Mouse (Mus musculus): ENCODE data around the gene Gm17660. TPM values are rescaled to one million over a fixed set of nuclear protein-coding genes. Genes with fewer than 3 reads are reported as not detected.
"Not testable (repeated sequence)": the region's sequence is repeated elsewhere in the genome, so short reads cannot be mapped to it uniquely, and the experiment has no call there.

The Gm17660 gene
- polyA plus RNA-seq, 1 experiment, result not detected

- H3K4me3 ChIP-seq (ENCODE audit: insufficient read depth, low read length), result no peak overlapping the region
- TF ChIP-seq CTCF (IDR thresholded peaks at IDR 0.05; ENCODE audit: low read depth, low read length) (no peak), POLR2A (IDR thresholded peaks at IDR 0.05; ENCODE audit: borderline replicate concordance, low read depth, low read length) (no peak)
- no peak overlapping the region for H3K27ac ChIP-seq (ENCODE audit: insufficient read depth, low read depth, low read length)
- H3K4me1 ChIP-seq (ENCODE audit: control insufficient read depth, insufficient read depth, low read length), result peaks cover 5% of the 10 kb centered on the region
Measured at GRCm38 (mm10) chr5:104032434-104033097, 44.8 kb downstream of the Gm17660 start.

GRCm38 (mm10) chr5:104025245-104025854 is 52.1 kb downstream of the Gm17660 start:
- Histone ChIP-seq H3K4me3 (ENCODE audit: insufficient read depth, low read length) (no peak overlapping the region), H3K27ac (ENCODE audit: insufficient read depth, low read depth, low read length) (no peak overlapping the region)

GRCm38 (mm10) chr5:104024762-104025161 is 52.6 kb downstream of the Gm17660 start:
- no peak for TF ChIP-seq POLR2A (IDR thresholded peaks at IDR 0.05; ENCODE audit: borderline replicate concordance, low read depth, low read length)
- TF ChIP-seq CTCF (IDR thresholded peaks at IDR 0.05; ENCODE audit: low read depth, low read length), result no peak
- H3K4me1 ChIP-seq (ENCODE audit: control insufficient read depth, insufficient read depth, low read length), result peaks cover 29% of the 10 kb centered on the region
- H3K4me3 ChIP-seq (ENCODE audit: insufficient read depth, low read length), result no peak overlapping the region
- H3K27ac ChIP-seq (ENCODE audit: insufficient read depth, low read depth, low read length), result no peak overlapping the region

More at GRCm38 (mm10) chr5:104025245-104025854, 52.1 kb downstream of the Gm17660 start:
- TF ChIP-seq POLR2A (IDR thresholded peaks at IDR 0.05; ENCODE audit: borderline replicate concordance, low read depth, low read length), result no peak
- peaks cover 26% of the 10 kb centered on the region for H3K4me1 ChIP-seq (ENCODE audit: control insufficient read depth, insufficient read depth, low read length)

GRCm38 (mm10) chr5:104024193-104024592 is 53.2 kb downstream of the Gm17660 start:
- Histone ChIP-seq H3K4me1 (ENCODE audit: control insufficient read depth, insufficient read depth, low read length) (peaks cover 32% of the 10 kb centered on the region), H3K27ac (ENCODE audit: insufficient read depth, low read depth, low read length) (peak overlapping the region; percentile 79; the same call in 1 of the 2 replicates)

GRCm38 (mm10) chr5:104023289-104024020 is 54.0 kb downstream of the Gm17660 start:
- TF ChIP-seq CTCF (IDR thresholded peaks at IDR 0.05; ENCODE audit: low read depth, low read length), result no peak
- no peak for TF ChIP-seq POLR2A (IDR thresholded peaks at IDR 0.05; ENCODE audit: borderline replicate concordance, low read depth, low read length)
- Histone ChIP-seq H3K4me3 (ENCODE audit: insufficient read depth, low read length) (peak overlapping the region; percentile 43), H3K27ac (ENCODE audit: insufficient read depth, low read depth, low read length) (peak overlapping the region; percentile 79), H3K4me1 (ENCODE audit: control insufficient read depth, insufficient read depth, low read length) (peaks cover 34% of the 10 kb centered on the region)

More at GRCm38 (mm10) chr5:104024193-104024592, 53.2 kb downstream of the Gm17660 start:
- H3K4me3 ChIP-seq (ENCODE audit: insufficient read depth, low read length), result not testable (repeated sequence)

GRCm38 (mm10) chr5:104022558-104022957 is 54.9 kb downstream of the Gm17660 start:
- Histone ChIP-seq H3K4me3 (ENCODE audit: insufficient read depth, low read length) (peak overlapping the region; percentile 84; the same call in 1 of the 2 replicates), H3K27ac (ENCODE audit: insufficient read depth, low read depth, low read length) (peak overlapping the region; percentile 96), H3K4me1 (ENCODE audit: control insufficient read depth, insufficient read depth, low read length) (peaks cover 34% of the 10 kb centered on the region)
- no peak for TF ChIP-seq CTCF (IDR thresholded peaks at IDR 0.05; ENCODE audit: low read depth, low read length)
- TF ChIP-seq POLR2A (IDR thresholded peaks at IDR 0.05; ENCODE audit: borderline replicate concordance, low read depth, low read length), result no peak

- peak; percentile 69; the same call in 1 of the 2 replicates for TF ChIP-seq POLR2A (IDR thresholded peaks at IDR 0.05; ENCODE audit: borderline replicate concordance, low read depth, low read length)
- no peak for TF ChIP-seq CTCF (IDR thresholded peaks at IDR 0.05; ENCODE audit: low read depth, low read length)
- Histone ChIP-seq H3K4me3 (ENCODE audit: insufficient read depth, low read length) (peak within 1 kb of the TSS; percentile 84), H3K27ac (ENCODE audit: insufficient read depth, low read depth, low read length) (peak within 1 kb of the TSS; percentile 96), H3K4me1 (ENCODE audit: control insufficient read depth, insufficient read depth, low read length) (peaks cover 34% of the 10 kb centered on the region)
Measured at GRCm38 (mm10) chr5:104021597-104022378, 55.6 kb downstream of the Gm17660 start, which contains the start of gene Hsd17b11. Hsd17b11 (minus strand) TSS chr5:104021919.

Other genes with a start within 250 kb of the Gm17660 start
- 2.8 and 2.9 TPM in 2 replicates for gene Klhl8, start 166.3 kb downstream of the Gm17660 start, polyA plus RNA-seq (2012; ENCODE audit: insufficient read depth, insufficient read length, missing spikeins)
- not detected in 2 replicates for gene Hsd17b13, start 100.2 kb downstream of the Gm17660 start, polyA plus RNA-seq (2012; ENCODE audit: insufficient read depth, insufficient read length, missing spikeins)
- gene Hsd17b11, start 55.7 kb downstream of the Gm17660 start, polyA plus RNA-seq (2012; ENCODE audit: insufficient read depth, insufficient read length, missing spikeins), result 204 and 205 TPM in 2 replicates
- gene Nudt9, start 31.3 kb downstream of the Gm17660 start, polyA plus RNA-seq (2012; ENCODE audit: insufficient read depth, insufficient read length, missing spikeins), result 60.6 and 68.3 TPM in 2 replicates
- 0.27 TPM in 1 of 2 replicates, not detected in the other for gene Sparcl1, start 36.1 kb upstream of the Gm17660 start, polyA plus RNA-seq (2012; ENCODE audit: insufficient read depth, insufficient read length, missing spikeins)
- gene Dspp, start 93.1 kb upstream of the Gm17660 start, polyA plus RNA-seq (2012; ENCODE audit: insufficient read depth, insufficient read length, missing spikeins), result not detected in 2 replicates
- gene Dmp1, start 125.0 kb upstream of the Gm17660 start, polyA plus RNA-seq (2012; ENCODE audit: insufficient read depth, insufficient read length, missing spikeins), result not detected in 2 replicates
- not detected in 2 replicates for gene Ibsp, start 221.6 kb upstream of the Gm17660 start, polyA plus RNA-seq (2012; ENCODE audit: insufficient read depth, insufficient read length, missing spikeins)
- gene Mepe, start 247.7 kb upstream of the Gm17660 start, polyA plus RNA-seq (2012; ENCODE audit: insufficient read depth, insufficient read length, missing spikeins), result not detected in 2 replicates

Measured in bone marrow macrophage, adult 2 months (primary cell).